Mouse (Mus musculus) urinary bladder, postnatal 4 days (tissue): ENCODE measurements around the gene Tacc2.
"Not testable (repeated sequence)": the region's sequence is repeated elsewhere in the genome, so short reads cannot be mapped to it uniquely, and the experiment has no call there.

Experiments used
- DNase-seq, 2 experiments: peaks; one replicate each; pipeline ENCODE4 v3.0.0; 2021 to 2022; ENCODE audit warnings: low spot score in 2 of 2

The Tacc2 gene

DNA sequence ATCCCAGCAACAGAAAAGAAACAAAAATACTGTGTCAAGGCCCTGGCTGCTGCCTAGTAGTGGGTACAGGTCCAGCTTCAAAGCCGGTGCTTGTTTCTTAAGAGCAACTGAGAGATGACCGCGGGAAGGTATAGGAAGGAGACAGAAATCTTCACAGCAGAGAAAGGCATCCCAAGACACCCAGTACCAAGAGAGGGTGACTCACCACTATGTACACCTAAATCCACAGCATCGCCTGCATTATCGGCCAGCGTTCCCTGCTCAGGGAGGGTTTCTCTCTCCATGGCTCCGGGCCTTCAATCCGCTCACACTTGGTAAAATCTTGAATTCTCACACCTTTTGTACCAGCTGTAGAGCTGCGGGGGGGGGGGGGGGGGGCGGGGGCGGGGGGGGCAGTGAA is 4.4 kb upstream of the Tacc2 start, which contains the start of gene Nsmce4a:
Gene Nsmce4a, minus strand, starts transcription at position 298 of the 400 bp plus-strand sequence.
- DNase-seq = no peak

DNA sequence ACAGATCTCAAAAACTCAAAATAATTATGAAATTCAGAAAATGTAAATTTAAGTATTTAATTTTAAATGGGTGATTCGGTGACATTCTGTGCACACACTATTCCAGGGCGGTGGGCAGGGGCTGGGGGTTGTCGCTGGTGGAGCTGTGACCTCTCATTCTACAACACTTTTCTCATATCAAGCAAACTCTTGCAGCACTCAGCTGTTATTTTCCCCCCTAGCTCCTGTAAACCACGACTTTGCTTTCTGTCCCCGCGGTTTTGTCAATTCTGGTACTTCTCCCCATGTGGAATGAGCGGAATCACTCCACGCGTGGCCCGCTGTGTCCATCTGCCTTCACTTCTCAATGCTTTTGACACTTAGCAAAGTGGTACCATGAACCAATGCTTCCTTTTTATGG is 3.5 kb upstream of the Tacc2 start:
- no peak for DNase-seq

DNA sequence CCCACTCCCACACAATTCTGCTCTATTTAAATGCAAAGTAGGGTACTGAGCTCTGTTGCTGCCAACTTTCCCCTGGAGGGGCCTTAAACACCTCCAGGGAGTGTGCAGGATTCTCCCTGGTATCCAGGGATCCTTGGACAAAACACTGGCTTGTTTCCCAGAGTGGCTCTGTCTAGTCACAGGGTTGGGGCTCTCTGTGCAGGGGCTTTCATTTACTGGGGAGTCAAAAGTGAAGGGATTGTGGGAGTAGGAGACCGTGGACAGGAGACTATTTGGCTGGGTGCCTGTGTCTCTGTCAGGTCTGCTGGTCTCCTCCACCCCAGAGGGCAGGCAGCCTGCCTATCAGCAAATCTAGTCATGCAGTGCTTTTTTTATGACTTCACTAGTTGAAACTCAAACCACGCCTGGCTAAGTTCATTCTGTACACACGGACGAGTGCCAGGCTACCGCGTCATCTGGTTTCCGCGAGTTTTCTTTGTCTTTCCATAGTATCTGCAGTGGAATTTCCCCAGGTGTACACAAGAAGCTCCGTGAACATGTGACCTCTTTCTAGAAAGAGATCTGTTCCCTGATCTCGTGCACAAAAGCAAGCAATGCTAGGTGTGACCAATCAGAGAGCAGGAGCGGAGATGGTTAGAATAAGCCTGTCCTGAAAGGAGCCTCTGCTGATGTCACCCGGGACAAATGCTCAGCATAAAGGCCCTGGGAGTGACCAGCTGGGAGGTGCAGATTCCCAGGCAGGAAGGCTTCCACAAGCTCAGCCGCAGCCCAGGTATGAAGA is 2.8 kb upstream of the Tacc2 start:
- DNase-seq = peak; percentile 55 to 69

DNA sequence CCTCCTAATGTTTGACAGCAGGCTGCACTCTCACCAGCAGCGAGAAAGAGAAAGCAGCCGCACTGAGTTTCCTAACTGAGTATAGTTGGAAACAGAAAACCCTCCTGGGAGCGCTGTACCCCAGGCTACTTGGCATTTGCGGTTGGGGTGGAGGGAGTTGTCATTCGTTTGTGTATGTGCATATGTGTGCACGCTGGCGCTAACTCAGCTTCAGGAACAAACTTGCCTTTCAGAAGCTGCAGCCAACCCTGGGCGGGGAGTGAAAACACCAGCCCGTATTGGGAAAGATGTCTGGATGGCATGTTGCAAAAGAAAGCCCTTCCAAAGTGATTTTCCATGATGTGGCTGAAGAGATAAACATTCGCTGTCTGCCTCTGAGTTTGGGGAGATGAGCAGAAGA is 257 bp upstream of the Tacc2 start:
- DNase-seq = no peak

DNA sequence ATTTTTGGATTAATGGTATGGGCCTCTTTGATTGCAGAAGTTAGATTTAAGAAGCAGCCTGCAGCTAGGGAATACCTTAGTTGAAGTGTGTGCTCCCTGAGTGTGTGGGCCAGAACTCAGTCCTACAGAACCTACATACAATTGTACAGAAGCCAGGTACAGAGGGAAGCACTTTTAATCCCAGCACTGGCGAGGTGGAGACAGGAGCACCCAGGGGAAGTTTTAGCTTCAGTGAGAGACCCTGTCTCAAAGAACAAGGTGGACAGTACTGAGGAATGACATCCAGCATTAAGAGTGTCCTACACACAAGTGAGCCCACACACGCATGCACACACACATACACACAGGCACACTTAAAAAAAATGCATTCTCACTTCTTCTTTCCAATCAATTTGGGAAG is 828 bp downstream of the Tacc2 start:
- DNase-seq = no peak

DNA sequence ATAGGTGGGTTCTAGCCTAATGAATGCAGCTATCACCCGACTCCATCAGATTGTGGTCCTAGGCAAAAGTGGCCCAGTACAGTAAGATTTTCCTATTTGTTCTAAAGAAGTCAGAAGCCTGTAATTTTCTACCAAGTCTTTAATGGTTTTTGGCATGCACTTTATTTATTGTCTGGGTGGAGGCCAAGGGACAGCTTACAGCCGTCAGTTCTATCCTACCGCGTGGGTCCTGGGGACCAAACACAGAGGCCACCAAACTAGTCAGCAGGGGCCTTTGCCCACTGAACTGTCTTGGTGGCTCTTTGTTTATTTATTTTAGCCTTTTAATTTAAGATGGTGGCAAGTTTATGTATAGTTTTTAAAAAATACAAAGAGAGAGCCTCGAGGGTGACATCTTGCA is 1.4 kb downstream of the Tacc2 start:
- no peak for DNase-seq

DNA sequence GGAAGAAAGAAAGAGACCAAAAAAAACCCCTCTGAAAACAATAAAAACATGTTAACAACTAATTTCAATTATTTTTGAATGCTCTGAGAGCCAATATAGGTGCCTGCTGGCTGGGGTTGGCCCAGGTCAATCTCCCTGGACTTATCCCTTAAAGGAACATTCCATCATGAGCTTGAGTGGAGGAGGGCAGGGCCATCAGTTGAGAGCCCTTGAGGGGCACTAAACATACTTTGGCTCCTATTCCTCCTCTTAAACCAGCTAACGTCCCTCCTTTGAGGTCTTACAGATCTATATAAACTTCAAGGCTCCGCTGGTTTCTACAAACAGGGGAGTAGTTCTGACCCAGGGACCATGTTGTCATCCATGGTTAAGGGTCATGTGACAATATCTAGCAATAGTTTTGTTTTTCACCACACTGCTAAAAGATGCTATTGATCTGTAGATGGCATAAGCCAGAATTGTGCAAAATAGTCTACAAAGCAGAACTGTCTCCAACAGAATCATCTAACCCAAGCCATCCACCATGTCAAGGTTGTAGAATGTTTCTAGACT is 9.4 kb downstream of the Tacc2 start:
- DNase-seq = no peak

DNA sequence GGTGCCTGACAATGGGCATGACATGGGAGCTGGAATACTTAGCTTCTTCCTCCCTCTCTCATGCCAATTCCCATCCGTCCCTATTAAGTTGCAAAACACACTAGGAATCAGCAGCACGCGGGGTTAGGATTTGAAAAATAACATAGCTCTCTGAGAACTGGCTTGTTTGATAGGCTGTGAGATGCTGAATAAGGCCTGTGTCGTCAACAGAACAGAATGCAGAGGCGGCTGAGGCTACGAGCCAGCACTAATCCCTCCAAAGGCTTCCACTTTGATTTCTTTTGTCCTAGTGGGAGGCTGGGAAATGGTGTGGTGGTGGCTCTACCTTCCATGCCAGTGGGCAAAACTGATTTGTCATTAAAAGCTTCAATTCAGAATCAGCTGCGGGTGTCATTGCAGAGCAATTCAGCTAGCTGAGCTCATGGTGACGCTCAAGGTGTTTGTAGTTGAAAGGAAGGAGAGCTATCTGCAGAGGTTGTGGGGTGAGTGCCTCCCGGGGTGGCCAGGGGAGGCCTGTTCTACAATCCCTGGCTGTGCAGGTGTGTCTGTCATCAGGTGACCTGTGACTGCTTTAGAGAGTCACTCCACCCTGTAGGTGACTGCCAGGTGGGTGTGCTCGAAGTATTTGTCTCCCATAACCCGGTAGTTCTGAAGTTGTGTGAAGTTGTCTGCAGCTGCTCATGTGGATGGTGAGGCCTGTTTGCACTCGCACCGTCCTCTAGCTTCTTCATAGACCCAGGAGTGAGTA is 13.0 kb downstream of the Tacc2 start:
- no peak for DNase-seq

DNA sequence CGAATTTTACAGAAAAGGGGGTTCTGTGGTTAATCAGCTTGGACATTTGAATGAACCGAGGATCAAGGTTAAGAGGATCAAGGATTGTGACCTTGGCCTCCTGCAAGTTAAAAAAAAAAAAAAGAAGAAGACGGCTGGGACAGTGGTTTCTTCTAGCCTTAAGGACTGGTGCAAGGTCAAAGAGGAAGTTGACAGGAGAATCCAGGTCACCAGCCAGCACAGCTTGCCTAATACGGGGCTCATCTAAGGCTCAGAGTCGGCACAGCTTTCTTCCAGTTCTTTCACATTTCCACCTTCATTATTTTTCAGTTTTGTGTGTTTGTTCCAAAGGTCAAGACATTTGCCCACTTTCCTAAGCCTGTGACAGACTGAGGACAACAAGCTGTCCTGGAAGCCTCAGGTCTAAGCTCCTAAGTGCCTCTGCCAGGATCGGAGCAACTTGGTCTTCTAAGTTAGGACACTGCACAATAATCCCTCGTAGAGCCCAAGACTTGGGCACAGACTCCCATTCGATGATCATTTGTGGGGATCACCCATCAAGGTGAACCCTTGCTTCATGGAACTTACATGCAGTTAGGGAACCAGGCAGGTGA is 13.7 kb downstream of the Tacc2 start:
- DNase-seq = no peak

DNA sequence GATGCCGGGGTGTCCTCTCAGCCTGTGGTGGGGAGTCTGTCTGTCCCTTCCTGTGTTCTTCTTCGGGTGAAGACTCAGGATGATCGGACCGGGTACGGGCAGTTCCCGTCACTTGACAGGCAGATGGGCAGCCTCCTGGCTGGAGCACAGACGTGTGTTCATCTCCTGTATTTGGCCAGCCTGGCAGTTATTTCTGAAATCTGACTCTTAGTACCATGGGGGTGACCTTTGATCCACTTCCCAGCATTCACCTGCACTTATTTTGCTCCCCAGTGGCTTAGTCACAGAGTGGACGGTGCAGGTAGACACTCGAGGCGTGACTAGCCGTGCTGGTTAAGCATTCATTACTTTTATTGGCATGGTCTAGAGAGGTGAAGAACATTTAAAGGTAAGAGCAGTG is 15.7 kb downstream of the Tacc2 start:
- DNase-seq = not testable (repeated sequence)

DNA sequence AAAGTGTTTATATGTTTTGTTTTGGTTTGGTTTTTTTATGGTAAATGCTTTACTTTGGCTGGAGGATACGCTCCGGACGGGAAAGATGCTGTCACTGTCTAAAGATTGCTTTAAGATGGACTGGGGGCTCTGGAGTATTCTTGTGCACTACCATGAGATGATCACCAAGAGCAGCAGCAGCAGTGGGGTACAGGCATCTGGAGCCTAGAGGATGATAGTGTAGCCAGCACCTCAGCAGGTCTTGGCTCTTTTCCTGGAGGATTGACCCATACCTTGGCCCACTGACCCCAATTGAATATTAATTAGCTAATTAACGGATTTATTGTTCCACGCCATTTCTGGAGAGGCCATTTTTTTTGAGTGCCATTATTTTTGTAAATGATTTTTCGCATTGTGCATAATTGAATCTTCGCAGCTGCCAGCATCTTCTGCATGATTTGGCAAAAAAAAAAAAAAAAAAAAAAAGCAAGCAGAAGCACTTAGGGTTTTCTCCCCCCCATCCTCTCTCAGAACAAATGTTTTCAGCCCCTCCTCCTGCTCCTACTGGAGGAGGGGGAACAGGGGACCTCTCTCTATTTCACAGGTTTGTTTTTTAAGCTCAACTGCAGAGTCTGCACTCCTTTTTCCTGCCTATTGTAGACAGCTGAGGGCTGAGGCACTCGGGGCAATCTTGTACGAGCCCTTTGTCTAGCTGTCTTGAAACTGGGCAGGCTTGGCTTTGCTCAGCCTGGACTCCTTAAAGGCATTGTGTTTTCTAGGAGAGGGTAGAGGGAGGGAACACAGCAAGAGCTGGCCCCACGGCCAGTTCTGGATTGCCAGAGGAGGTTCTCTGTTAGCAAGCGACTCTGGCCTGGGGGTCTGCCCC is 16.4 kb downstream of the Tacc2 start:
- not testable (repeated sequence) for DNase-seq

DNA sequence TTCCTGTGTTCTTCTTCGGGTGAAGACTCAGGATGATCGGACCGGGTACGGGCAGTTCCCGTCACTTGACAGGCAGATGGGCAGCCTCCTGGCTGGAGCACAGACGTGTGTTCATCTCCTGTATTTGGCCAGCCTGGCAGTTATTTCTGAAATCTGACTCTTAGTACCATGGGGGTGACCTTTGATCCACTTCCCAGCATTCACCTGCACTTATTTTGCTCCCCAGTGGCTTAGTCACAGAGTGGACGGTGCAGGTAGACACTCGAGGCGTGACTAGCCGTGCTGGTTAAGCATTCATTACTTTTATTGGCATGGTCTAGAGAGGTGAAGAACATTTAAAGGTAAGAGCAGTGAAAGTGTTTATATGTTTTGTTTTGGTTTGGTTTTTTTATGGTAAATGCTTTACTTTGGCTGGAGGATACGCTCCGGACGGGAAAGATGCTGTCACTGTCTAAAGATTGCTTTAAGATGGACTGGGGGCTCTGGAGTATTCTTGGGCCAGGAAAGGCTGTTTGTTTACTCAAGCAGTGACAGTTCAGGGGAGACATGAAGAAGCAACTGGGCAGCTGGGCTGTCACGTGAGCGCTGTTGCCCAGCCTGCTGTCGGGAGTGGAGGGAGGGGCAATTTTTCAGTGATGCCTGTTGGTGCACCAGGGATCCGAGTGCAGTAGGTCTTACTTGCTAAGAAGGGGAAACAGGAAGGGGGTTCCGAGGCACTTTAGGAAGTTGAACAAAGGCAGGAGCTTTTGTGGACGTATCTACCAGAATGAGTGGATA is 19.0 kb downstream of the Tacc2 start:
- DNase-seq = not testable (repeated sequence)

DNA sequence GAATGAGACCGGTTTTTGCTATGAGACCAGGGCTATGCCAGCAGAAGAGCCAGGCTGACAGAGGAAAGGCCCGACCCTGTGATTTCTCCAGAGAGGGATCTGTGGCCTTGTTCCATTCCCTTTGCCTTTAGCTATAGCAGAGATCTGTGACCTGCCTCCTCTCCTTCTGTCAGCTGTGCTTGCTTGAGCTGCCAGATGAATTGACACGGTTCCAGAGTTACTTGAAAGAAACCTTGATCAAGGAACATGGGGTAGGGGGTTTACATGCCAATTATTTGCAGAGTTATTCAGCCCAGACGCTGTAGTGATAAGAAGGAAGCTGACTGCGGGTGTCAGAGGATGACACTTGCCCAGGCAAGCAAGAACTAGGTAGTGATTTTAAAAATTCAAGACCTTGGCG is 20.3 kb downstream of the Tacc2 start:
- DNase-seq = no peak

DNA sequence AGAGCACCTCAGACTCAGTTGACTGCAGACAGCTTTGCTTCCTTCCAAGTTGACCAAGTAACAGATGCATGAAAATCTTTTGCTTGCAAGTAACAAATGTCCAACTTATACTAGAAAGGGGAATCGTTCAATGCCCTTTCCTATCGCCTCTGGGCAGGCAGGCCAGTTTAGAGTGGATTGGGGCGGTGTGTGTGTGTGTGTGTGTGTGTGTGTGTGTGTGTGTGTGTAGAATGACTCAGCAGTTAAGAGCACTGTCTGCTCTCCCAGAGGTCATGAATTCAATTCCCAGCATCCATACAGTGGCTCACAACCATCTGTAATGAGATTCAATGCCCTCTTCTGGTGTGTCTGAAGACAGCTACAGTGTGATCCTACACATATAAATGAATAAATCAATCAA is 22.8 kb downstream of the Tacc2 start:
- no peak for DNase-seq

DNA sequence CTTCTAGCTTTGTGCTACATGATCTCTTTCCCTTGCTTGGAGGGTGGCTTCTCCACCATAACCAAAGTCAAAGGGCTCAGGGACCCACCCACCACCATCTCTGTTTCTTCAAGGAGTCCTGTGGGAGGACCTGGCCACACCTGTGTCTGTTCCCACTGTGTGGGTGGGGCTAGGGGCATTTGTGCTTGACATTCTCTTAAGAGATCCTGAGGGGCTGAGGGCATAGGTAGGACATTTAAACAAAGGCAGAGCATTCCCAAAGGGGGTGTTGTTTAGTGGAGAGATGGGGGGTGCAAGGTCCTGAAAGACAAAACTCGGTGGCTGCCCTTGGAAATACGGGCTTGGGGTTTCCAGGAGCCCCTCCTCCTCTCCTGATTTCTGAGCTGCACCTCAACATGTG is 23.3 kb downstream of the Tacc2 start:
- DNase-seq = no peak

DNA sequence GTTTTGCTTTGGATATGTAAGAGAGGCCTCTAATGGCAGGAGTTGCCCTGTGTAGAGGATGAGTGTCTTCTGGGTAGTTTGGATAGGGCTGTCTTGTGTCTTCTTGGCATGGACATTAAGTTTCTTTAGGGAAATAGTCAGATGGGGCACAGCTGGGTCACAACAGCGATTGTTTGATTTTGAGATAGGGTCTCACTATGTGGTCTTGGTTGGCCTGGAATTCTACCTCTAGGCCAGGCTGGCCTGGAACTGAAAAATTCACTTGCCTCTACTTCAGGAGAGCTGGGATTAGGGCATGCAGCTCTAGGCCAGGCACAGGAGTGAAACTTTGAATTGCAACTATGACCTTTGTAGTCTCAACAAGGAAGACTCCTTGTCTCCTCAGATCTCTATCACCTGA is 25.6 kb downstream of the Tacc2 start:
- no peak for DNase-seq

DNA sequence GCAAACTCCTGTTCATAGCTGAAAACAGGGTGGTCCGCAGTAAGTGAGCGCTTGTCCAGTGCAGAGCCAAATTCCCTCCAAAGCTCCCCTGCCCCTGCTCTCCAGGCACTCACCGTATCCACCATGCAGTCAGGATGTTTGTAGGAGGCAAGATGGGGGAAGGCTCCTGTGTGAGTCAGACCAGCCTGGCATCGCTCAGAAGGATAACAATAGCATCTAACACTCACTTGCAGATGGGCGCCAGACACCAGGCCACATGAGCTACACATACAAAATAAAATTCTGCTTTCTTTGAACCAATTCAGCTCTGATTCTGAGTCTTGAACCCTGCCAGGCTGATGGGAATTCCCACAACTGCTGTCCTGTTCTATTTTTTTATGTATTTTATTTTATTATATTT is 26.3 kb downstream of the Tacc2 start:
- DNase-seq = no peak

DNA sequence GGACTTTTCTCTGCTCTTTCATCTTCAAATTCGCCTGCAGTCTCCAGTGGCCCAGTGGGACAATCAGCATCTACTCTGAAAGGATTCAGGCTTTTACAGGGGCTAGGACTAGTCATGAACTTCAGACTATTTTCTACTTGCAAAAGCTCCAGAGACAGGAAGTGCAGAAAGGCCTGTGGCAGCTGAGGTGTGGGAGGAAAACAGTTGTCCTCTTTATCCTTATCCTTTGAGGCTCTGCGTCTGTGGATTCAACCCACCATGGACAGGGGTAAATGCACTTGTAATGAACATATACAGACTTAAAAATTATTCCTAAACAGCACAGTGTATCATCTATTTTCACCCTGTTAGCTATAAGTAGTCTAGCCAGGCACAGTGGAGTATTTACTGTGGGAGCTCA is 27.2 kb downstream of the Tacc2 start:
- DNase-seq = no peak

DNA sequence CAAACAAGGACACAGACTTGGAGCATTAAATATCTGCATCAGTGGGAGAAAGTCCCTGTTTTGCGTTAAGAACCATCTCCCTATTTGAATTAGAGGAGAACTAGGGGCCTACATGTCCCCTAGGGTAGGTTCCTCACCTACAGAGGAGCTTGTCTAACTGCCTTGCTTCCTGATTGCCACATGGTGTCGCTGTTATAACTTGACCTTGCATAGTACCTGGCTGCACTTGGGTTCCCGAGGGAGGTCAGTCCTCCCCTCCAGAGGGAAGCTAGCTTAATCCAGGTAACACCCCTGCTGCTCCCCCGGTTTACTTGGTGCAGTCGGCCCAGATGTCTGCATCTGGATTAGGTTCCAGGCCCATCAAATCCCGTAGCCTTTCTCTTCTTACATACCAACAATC is 27.9 kb downstream of the Tacc2 start:
- no peak for DNase-seq

DNA sequence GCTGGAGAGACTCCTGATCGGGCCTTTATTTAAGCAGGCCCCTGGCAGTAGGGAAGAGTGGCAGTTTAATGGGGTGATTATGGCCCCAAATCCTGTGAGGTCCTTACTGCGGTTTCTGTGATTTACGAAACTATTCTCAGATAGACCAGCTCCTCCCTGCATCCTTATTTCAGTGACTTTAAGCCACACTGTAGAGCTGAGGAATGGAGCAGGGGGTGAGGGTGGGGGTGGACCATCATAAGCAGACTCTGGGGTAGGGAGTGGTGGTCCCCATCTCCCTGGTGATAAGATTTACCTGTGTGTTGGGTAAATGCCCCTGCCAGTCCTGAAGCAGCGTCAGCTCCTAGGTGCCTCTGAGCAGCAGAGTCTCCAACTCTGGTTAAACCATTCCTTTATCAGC is 29.7 kb downstream of the Tacc2 start:
- no peak for DNase-seq

DNA sequence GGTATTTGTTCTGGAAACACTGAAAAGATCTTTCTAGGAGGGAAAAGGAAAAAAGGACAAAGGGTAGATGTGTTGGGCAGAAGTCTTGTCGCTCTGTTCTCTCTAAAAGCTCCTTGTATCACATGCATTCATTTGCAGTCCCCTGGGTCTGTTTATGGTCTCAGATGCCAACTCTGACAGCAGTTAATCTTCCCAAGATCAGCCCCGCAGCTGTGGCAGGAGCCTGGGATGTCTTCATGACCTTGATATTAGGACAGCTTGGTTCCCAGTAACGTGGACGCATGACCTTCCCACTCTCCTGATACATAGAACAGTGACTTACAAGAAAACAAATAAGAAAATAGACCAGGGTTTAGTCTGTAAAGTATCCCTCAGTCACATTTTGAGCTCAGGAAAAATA is 36.7 kb downstream of the Tacc2 start:
- no peak for DNase-seq
